Mouse (Mus musculus) left cerebral cortex, adult 6 months (tissue): ENCODE results near the gene Oaz3. TPM values are rescaled to one million over a fixed set of nuclear protein-coding genes. Genes with fewer than 3 reads are reported as not detected.

Experiments used
- long read RNA-seq, 2 experiments: library from polyadenylated mRNA; unstranded; transcript quantifications; one replicate each; pipeline ENCODE4 v2.0.0; 2019 to 2020
- polyA plus RNA-seq: library from polyadenylated mRNA; unstranded; fragments of <200 nt; fragmentation: Nextera tagmentation; gene quantifications from 2 replicates; pipeline ENCODE4 v1.2.3, GENCODE M21; 2021

The Oaz3 gene
- 0.20 and 0.23 TPM in 2 replicates for polyA plus RNA-seq
- long read RNA-seq, experiment 1: 0 reads
- long read RNA-seq, experiment 2: 0 reads

GRCm38 (mm10) chr3:94443597-94443964 lies at the start of gene Oaz3:
Oaz3 (minus strand) TSS chr3:94443915.

GRCm38 (mm10) chr3:94480291-94480884 lies 36.7 kb upstream of the Oaz3 start, which contains the start of gene Riiad1:
Riiad1 (minus strand) TSS chr3:94480341.

GRCm38 (mm10) chr3:94477981-94478422 lies 34.3 kb upstream of the Oaz3 start, which contains the start of gene Celf3:
Celf3 (plus strand) TSS chr3:94478295.

GRCm38 (mm10) chr3:94442951-94443596 lies 641 bp downstream of the Oaz3 start, which contains the start of gene Mrpl9:
Mrpl9 (plus strand) TSS chr3:94443318.

GRCm38 (mm10) chr3:94413031-94413679 lies 30.6 kb downstream of the Oaz3 start, which contains the start of gene Tdrkh:
Tdrkh (plus strand) TSS chr3:94413273.

GRCm38 (mm10) chr3:94398217-94398616 lies 45.5 kb downstream of the Oaz3 start, which contains the start of gene Lingo4:
Lingo4 (plus strand) TSS chr3:94398517.

Other genes with a start within 250 kb of the Oaz3 start
- not detected in 2 replicates for gene Gm5286, start 247.2 kb downstream of the Oaz3 start, polyA plus RNA-seq
- not detected in 2 replicates for gene Gm4778, start 179.9 kb downstream of the Oaz3 start, polyA plus RNA-seq
- 23.1 and 26.8 TPM in 2 replicates for gene Them4, start 133.8 kb downstream of the Oaz3 start, polyA plus RNA-seq
- not detected in 2 replicates for gene Them5, start 101.8 kb downstream of the Oaz3 start, polyA plus RNA-seq
- gene C2cd4d, start 81.5 kb downstream of the Oaz3 start, polyA plus RNA-seq: 0.15 and 1.1 TPM in 2 replicates
- gene Rorc, start 71.1 kb downstream of the Oaz3 start, polyA plus RNA-seq: 1.9 and 2.5 TPM in 2 replicates
- 0.24 and 0.36 TPM in 2 replicates for gene Lingo4, start 45.4 kb downstream of the Oaz3 start, polyA plus RNA-seq
- gene Tdrkh, start 30.6 kb downstream of the Oaz3 start, polyA plus RNA-seq: 14.9 and 19.5 TPM in 2 replicates
- 61.1 and 62.9 TPM in 2 replicates for gene Mrpl9, start 597 bp downstream of the Oaz3 start, polyA plus RNA-seq
- gene Celf3, start 34.4 kb upstream of the Oaz3 start, polyA plus RNA-seq: 43.5 and 58.7 TPM in 2 replicates
- 11.6 and 14.9 TPM in 2 replicates for gene Riiad1, start 36.4 kb upstream of the Oaz3 start, polyA plus RNA-seq
- 24.4 and 69.1 TPM in 2 replicates for gene Snx27, start 138.8 kb upstream of the Oaz3 start, polyA plus RNA-seq
- gene Gm10972, start 199.2 kb upstream of the Oaz3 start, polyA plus RNA-seq: not detected in 2 replicates
- 0.64 and 1.0 TPM in 2 replicates for gene Tuft1, start 215.0 kb upstream of the Oaz3 start, polyA plus RNA-seq
- not detected in 2 replicates for gene Selenbp2, start 249.6 kb upstream of the Oaz3 start, polyA plus RNA-seq